Comparison of ENCODE assay signal across 8 mouse cellular contexts in the genomic region with DNA sequence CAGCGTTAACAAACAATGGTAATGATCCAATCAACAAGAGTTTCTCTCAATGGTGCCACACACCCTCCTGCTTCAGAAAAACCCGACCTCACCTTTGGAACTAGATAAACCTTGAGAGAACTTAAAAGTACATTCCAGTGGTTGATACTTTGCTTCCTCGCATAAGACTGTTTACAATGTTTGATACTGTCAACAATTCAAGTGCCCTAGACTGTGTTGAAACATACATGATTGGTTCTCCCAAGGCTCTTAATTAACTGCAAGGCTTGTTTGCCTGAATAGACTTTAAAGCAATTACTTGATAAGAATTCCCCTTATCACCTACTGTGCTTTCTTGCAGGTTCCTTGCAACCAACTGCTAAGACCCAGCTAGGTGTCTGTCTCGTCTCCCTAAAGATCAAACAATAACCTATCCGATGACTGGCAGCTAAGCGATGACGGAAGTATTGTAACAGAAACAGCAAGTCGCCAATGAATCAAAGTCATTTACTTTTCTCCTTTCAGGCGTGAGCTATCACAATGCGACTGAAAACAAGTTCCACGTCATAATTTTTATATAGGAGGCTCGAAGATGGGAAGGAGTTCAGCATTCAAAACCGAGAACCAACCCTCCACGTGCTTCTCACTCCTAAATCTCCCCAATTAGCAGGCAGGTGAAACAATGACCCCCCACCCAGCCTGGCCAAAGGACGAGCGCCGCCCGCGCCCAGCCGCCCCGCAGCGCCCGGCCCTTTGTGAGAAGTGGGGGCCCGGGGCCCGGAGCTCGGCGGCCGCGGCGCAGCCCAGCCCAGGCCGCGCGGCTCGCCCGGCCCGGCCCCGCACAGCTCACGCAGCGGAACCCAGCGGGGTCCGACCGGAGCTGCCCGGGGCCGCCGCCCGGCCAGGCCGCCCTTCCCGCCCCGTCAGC. TPM values are rescaled to one million over a fixed set of nuclear protein-coding genes. Genes with fewer than 3 reads are reported as not detected.
DNase-seq lines count a peak whose midpoint lies in the region; ATAC-seq lines count a peak whose summit lies in the region.

No protein-coding gene starts in this region.

- peak overlapping the region; percentile 81 for H3K27ac ChIP-seq in heart, embryonic 11.5 days (ENCODE audit: low read depth, low read length)
- H3K27ac ChIP-seq in embryonic facial prominence, embryonic 14.5 days (replicated peaks; ENCODE audit: low read depth, low read length): peak overlapping the region; percentile 88
- H3K27ac ChIP-seq in hindbrain, embryonic 15.5 days (replicated peaks): peak overlapping the region; percentile 95
- H3K27ac ChIP-seq in lung, embryonic 16.5 days (ENCODE audit: low read length): peak overlapping the region; percentile 88

- 1% methylated on average over 42 of the region's 49 CpGs for WGBS in heart, embryonic 11.5 days (ENCODE audit: insufficient replicate concordance)
- WGBS in embryonic facial prominence, embryonic 14.5 days: 3% methylated on average over 24 of the region's 49 CpGs
- 3% methylated on average over 46 of the region's 49 CpGs for WGBS in hindbrain, embryonic 15.5 days
- WGBS in lung, embryonic 16.5 days: 1% methylated on average over 35 of the region's 49 CpGs

- peak overlapping the region; percentile 100 for H3K4me3 ChIP-seq in heart, embryonic 11.5 days (ENCODE audit: low read depth, low read length)
- H3K4me3 ChIP-seq in embryonic facial prominence, embryonic 14.5 days (ENCODE audit: low read depth, low read length): peak overlapping the region; percentile 100
- peak overlapping the region; percentile 77 for H3K4me3 ChIP-seq in hindbrain, embryonic 15.5 days
- H3K4me3 ChIP-seq in lung, embryonic 16.5 days (ENCODE audit: low read length): peak overlapping the region; percentile 99

- no peak for DNase-seq in heart, adult 8-10 months (ENCODE audit: low spot score)
- DNase-seq in MN1 (ENCODE audit: low spot score): peak; percentile 49
- DNase-seq in embryonic facial prominence, embryonic 14.5 days (ENCODE audit: low spot score): no peak
- DNase-seq in retina, embryonic 14.5 days (ENCODE audit: low spot score): peak; percentile 23
- DNase-seq in layer of hippocampus, adult 11-12 months (ENCODE audit: low spot score): no peak

- peak overlapping the region; percentile 94 for H3K4me2 ChIP-seq in heart, embryonic 11.5 days
- peak overlapping the region; percentile 54 for H3K4me2 ChIP-seq in embryonic facial prominence, embryonic 14.5 days (ENCODE audit: low read depth, low read length)
- peak overlapping the region; percentile 85 for H3K4me2 ChIP-seq in hindbrain, embryonic 15.5 days
- peak overlapping the region; percentile 90 for H3K4me2 ChIP-seq in lung, embryonic 16.5 days (ENCODE audit: low read depth, low read length)

- H3K4me1 ChIP-seq in heart, embryonic 11.5 days (ENCODE audit: control insufficient read depth, insufficient read depth, low read length): peaks cover 21% of the 10 kb centered on the region
- H3K4me1 ChIP-seq in embryonic facial prominence, embryonic 14.5 days (ENCODE audit: control insufficient read depth, insufficient read depth, low read length): peaks cover 11% of the 10 kb centered on the region
- peaks cover 33% of the 10 kb centered on the region for H3K4me1 ChIP-seq in hindbrain, embryonic 15.5 days (replicated peaks)
- H3K4me1 ChIP-seq in lung, embryonic 16.5 days (replicated peaks; ENCODE audit: control insufficient read depth, insufficient read depth, low read length): peaks cover 23% of the 10 kb centered on the region

- peak; percentile 72 for ATAC-seq in heart, embryonic 11.5 days (replicated peaks; ENCODE audit: insufficient number of reproducible peaks, low FRiP score, low TSS enrichment)
- ATAC-seq in embryonic facial prominence, embryonic 14.5 days (ENCODE audit: low read depth): peak; percentile 50
- ATAC-seq in hindbrain, embryonic 15.5 days (ENCODE audit: low FRiP score, low read depth): peak; percentile 70
- peak; percentile 67 for ATAC-seq in lung, embryonic 16.5 days (ENCODE audit: low read depth)

- no peaks in the 10 kb centered on the region for H3K36me3 ChIP-seq in heart, embryonic 11.5 days (ENCODE audit: control insufficient read depth, insufficient read depth, low read length)
- H3K36me3 ChIP-seq in embryonic facial prominence, embryonic 14.5 days (ENCODE audit: control insufficient read depth, insufficient read depth, low read length): no peaks in the 10 kb centered on the region
- no peaks in the 10 kb centered on the region for H3K36me3 ChIP-seq in hindbrain, embryonic 15.5 days
- H3K36me3 ChIP-seq in lung, embryonic 16.5 days (ENCODE audit: control insufficient read depth, insufficient read depth, low read length): no peaks in the 10 kb centered on the region

- H3K9ac ChIP-seq in heart, embryonic 11.5 days (ENCODE audit: low read depth, low read length): peak overlapping the region; percentile 98
- H3K9ac ChIP-seq in embryonic facial prominence, embryonic 14.5 days (ENCODE audit: low read depth, low read length): peak overlapping the region; percentile 96
- peak overlapping the region; percentile 89 for H3K9ac ChIP-seq in hindbrain, embryonic 15.5 days
- peak overlapping the region; percentile 100 for H3K9ac ChIP-seq in lung, embryonic 16.5 days (ENCODE audit: low read length)

- no peaks in the 10 kb centered on the region for H3K27me3 ChIP-seq in heart, embryonic 11.5 days (ENCODE audit: control insufficient read depth, insufficient read depth, low read length)
- H3K27me3 ChIP-seq in embryonic facial prominence, embryonic 14.5 days (replicated peaks; ENCODE audit: control insufficient read depth, insufficient read depth, low read length): no peaks in the 10 kb centered on the region
- no peaks in the 10 kb centered on the region for H3K27me3 ChIP-seq in hindbrain, embryonic 15.5 days
- H3K27me3 ChIP-seq in lung, embryonic 16.5 days (ENCODE audit: control insufficient read depth, insufficient read depth, low read depth, low read length): no peaks in the 10 kb centered on the region

- no peaks in the 10 kb centered on the region for H3K9me3 ChIP-seq in heart, embryonic 11.5 days (replicated peaks; ENCODE audit: control insufficient read depth, low read length)
- H3K9me3 ChIP-seq in embryonic facial prominence, embryonic 14.5 days (ENCODE audit: control insufficient read depth, low read length): no peaks in the 10 kb centered on the region
- no peaks in the 10 kb centered on the region for H3K9me3 ChIP-seq in hindbrain, embryonic 15.5 days
- H3K9me3 ChIP-seq in lung, embryonic 16.5 days (ENCODE audit: control insufficient read depth, low read length): no peaks in the 10 kb centered on the region

RNA-seq across cellular contexts. Expression of a gene that starts 0.9 kb away (rescaled TPM):
- polyA plus RNA-seq in heart, embryonic 11.5 days (2014; fragmentation: Nextera tagmentation; extraction: Ambion mirVana): 71.6 and 91.5 TPM in 2 replicates
- total RNA-seq in heart, adult 8-10 months (2022): 10 to 100 TPM; 46.8 to 51.6 (median 48.3) TPM
- polyA plus RNA-seq in embryonic facial prominence, embryonic 14.5 days (2014; fragmentation: Nextera tagmentation; extraction: Ambion mirVana): 89.4 and 91.9 TPM in 2 replicates
- polyA plus RNA-seq in hindbrain, embryonic 15.5 days (2015; fragmentation: Nextera tagmentation; extraction: Ambion mirVana): 146 and 158 TPM in 2 replicates
- 81.0 and 87.8 TPM in 2 replicates for polyA plus RNA-seq in lung, embryonic 16.5 days (2015; fragmentation: Nextera tagmentation; extraction: Ambion mirVana)

RNA-seq across cellular contexts. Expression of a gene that starts 57.1 kb away (rescaled TPM):
- 30.7 and 32.5 TPM in 2 replicates for polyA plus RNA-seq in heart, embryonic 11.5 days (2014; fragmentation: Nextera tagmentation; extraction: Ambion mirVana)
- total RNA-seq in heart, adult 8-10 months (2022): 10 to 100 TPM; 21.2 to 26.2 (median 24.6) TPM
- polyA plus RNA-seq in embryonic facial prominence, embryonic 14.5 days (2014; fragmentation: Nextera tagmentation; extraction: Ambion mirVana): 29.8 and 31.3 TPM in 2 replicates
- polyA plus RNA-seq in hindbrain, embryonic 15.5 days (2015; fragmentation: Nextera tagmentation; extraction: Ambion mirVana): 54.2 and 55.9 TPM in 2 replicates
- 37.2 and 41.8 TPM in 2 replicates for polyA plus RNA-seq in lung, embryonic 16.5 days (2015; fragmentation: Nextera tagmentation; extraction: Ambion mirVana)

Comparison
In these comparisons a context has a peak if more than half of its experiments do, and no peak if none do; other contexts are left out.
1. DNase-seq: peak in MN1 (single experiment) and retina, embryonic 14.5 days (single experiment); none in heart, adult 8-10 months (single experiment), embryonic facial prominence, embryonic 14.5 days (single experiment) and layer of hippocampus, adult 11-12 months (single experiment).
2. Peak in every context shown above with its lines, with median percentiles within 50 percentile points of each other: ATAC-seq, H3K27ac ChIP-seq, H3K4me2 ChIP-seq, H3K4me3 ChIP-seq and H3K9ac ChIP-seq.